Mouse (Mus musculus) effector memory CD4-positive, alpha-beta T cell, adult 5 months (primary cell): ENCODE results near the gene Ccdc175. TPM values are rescaled to one million over a fixed set of nuclear protein-coding genes. Genes with fewer than 3 reads are reported as not detected.

ENCODE experiments used
- polyA plus RNA-seq: library from polyadenylated mRNA; unstranded; fragments of 100-300 nt; shearing (Covaris generic); gene quantifications from one replicate; pipeline ENCODE4 v1.2.1, GENCODE M21; 2017

The Ccdc175 gene
- not detected for polyA plus RNA-seq

DNA sequence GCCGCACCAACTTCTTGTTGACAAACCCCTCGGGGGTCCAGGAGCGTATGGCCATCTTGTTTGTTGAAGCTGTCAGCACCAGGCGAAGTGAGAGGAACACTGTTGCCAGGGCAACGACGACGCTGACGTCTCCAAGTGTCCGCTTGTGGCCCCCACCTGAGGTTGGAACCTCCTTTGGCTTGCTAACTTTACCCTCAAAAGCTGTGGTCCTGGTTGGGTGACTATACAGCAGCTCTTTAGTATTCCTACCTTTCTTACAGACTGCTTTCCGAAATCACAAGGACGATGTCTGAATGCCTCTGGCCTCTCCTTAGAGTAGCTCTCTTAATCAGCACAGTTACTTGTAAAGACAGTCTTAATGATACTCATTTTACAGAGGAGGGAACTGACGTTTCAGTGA, at the start of gene Ccdc175:
Ccdc175 (minus strand) TSS at position 101 of the 400 bp plus-strand sequence.

DNA sequence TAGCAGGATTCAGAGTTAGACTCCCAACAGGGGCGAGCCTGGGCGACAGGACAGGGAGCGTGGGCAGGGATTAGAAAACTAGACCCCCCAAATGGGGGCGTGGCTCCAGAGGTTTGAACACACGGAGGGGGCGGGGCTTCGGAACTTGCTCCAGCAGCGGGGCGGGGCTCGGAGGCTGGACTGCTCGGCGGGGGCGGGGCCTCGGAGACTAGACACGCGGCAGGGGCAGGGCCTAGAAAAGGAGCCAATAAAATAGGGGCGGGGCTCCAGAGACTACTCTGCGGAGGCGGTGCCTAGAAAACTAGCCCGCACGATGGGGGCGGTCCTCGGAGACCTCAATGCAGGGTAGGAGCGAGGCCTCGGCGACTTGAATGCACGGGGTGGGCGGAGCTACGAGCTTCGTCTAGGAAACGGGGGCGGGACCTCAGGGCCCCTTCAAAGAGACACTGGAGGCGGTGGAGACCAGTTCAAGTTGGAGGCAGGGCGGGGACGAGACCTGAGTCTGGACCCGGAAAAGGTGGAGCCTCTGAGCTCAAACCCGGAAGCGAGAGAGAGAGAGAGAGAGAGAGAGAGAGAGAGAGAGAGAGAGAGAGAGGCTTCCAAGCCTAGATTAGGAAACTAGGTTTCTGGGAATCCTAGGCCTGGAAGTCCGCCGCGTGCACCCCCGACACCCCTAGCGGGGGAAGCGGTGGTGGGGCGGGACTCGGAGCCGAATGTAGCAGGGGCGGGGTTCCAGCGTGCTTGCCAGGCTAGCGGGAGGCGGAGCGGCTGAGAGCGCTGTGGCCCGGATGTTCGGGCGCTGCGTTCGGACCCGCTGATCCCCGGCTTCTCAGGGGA, 99.3 kb downstream of the Ccdc175 start, which contains the start of the genes L3hypdh and Jkamp:
L3hypdh (minus strand) TSS at position 111 of the 837 bp plus-strand sequence.
Jkamp (plus strand) TSS at position 261 of the 837 bp plus-strand sequence.

GRCm38 (mm10) chr12:72070327-72071269, 114.2 kb downstream of the Ccdc175 start, which contains the start of gene Gpr135:
Gpr135 (minus strand) TSS chr12:72071125.

Other genes starting within 250 kb of the Ccdc175 start
- 0.31 TPM for gene Gpr135, start 113.9 kb downstream of the Ccdc175 start, polyA plus RNA-seq
- 0.32 TPM for gene L3hypdh, start 99.6 kb downstream of the Ccdc175 start, polyA plus RNA-seq
- gene Jkamp, start 99.4 kb downstream of the Ccdc175 start, polyA plus RNA-seq: 26.8 TPM
- not detected for gene Rtn1, start 224.0 kb upstream of the Ccdc175 start, polyA plus RNA-seq